Mouse (Mus musculus) common myeloid progenitor, adult 5-6 weeks (primary cell): Measurements from ENCODE around the gene Gm32742. TPM values are rescaled to one million over a fixed set of nuclear protein-coding genes. Genes with fewer than 3 reads are reported as not detected.
A peak's percentile ranks its signal among the peaks of the same experiment; 100 is the strongest.
"Not testable (repeated sequence)": the region's sequence is repeated elsewhere in the genome, so short reads cannot be mapped to it uniquely, and the experiment has no call there.

Experiments used
- ATAC-seq: replicated peaks from 2 replicates; pipeline ENCODE4 v1.8.0; 2016; ENCODE audit warnings: low read depth, mild to moderate bottlenecking, moderate TSS enrichment, inconsistent platforms; ENCODE audit not compliant: poor library complexity, severe bottlenecking
- total RNA-seq: library from RNA; stranded (forward); fragments of 200-1000, 187-1606 nt; gene quantifications from 2 replicates; pipeline ENCODE4 v1.2.3, GENCODE M21; 2017

Gene Gm32742
- total RNA-seq, 1 experiment from 2014 or later, result 0.18 TPM

DNA sequence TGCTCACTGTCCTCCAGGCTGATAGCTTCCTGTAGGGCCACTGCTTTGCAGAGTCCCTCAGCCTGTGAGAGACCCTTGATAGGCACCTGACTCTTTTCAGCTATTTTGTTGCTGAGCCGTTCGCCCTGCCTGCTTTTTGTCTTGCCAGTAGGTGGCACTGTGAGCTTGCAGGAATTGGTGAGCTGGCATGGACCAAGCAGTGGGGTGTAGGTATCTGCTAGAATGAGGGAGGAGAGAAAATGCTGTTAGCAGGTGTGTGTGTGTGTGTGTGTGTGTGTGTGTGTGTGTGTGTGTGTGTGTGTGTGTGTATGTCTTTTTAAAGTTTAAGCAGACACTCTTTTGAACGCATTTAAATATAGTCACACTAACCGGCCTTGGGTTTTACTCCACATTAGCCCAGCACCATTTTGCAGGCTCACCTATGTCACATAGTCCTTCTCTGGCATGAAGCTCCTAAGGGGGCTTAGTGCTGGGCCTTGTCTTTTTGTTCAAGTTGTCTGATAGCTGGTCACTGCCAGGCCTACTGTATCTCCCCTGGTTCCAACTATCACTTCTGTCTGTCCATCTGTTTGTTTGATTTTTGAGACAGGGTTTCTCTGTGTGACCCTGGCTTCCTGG, 3.4 kb downstream of the Gm32742 start:
- ATAC-seq, result peak; percentile 78

DNA sequence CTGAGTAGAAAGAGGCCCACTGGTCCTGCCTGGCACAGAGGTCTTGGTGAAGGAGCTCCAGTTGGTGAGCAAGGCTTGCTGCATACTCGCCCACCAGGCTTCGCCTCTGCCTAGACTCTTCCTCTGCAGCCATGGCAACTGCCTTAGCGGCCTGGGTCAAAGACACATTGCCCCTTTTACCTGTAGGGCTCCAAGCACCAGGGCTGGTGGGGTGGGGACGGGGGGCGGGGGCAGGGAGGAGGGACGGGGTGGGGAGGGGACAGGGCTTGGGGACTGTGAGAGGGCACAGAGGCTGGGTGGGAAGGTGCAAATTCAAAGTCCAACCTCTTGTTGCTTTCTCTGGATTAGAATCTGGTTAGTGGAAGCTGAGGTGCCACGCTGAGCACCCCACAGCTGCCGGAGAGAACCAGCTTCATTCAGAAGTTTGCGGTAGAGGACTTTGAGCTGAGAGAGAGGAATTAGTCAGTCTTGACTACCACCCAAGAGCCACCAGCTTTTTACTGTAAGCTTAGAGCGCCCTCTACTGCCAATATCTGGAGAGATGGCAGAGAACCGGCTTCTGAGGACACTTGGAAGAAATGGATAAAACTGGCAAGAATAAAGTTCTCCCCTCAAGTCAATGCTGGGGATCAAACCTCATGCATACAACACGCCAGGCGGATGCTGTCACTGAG, 13.1 kb downstream of the Gm32742 start:
- peak; percentile 81 for ATAC-seq

DNA sequence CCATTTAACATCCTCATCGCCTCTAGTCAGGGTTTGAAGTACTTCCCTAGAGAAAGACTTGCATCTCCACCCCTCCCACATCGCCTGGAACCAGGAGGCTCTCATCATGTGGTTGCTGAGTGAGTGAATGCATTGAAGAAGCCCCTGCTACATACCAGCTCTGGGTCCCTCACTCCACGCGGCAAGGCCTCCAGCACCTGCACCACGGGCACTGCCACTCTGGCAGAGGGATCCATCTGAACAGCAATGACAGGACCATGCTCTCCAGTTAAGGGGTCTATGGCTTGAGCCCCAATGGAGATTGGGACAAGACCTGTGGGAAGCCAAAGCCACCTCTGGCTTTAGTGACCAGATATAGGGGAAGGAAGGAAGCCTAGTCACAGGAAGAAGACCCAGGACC, 18.0 kb downstream of the Gm32742 start:
- ATAC-seq, result no peak

DNA sequence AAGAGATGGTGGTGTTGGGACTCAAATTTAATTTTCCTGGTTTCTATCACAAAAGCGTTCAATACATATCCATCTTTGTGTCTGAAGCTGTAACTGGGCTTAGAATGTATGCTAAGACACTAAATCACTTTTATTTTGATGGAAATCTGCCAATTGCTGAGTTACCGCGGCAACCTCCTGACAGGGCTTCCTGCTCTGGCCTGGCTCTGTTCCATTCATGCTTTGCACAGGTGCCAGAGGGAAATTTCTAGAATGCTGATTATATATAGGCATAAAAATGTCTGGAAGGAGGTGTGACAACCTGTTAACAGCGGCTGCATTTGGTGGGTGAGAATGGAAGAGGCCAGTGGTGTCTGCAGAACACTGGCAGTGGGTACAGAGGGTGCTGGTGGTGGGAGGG, 18.8 kb downstream of the Gm32742 start:
- ATAC-seq, result no peak

DNA sequence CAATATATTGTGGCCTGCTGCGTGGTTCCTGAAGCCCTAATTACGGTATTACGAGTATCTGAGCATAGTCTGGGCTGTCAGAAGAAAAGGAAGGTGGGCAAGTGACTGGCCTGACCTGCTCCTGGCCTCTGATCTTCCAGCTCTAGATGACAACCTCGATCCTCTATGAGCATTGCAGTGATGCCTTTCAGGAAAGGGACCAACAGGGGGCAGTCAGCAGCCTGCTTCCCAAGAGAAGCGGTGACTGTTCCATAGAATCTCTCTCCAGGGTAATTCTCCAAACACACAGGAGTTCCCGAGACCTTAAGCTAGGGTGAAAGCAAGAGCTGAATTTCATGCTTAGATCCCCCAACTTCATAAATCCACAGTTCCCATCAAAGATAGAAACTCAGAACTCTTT, 21.1 kb downstream of the Gm32742 start:
- ATAC-seq, result no peak

DNA sequence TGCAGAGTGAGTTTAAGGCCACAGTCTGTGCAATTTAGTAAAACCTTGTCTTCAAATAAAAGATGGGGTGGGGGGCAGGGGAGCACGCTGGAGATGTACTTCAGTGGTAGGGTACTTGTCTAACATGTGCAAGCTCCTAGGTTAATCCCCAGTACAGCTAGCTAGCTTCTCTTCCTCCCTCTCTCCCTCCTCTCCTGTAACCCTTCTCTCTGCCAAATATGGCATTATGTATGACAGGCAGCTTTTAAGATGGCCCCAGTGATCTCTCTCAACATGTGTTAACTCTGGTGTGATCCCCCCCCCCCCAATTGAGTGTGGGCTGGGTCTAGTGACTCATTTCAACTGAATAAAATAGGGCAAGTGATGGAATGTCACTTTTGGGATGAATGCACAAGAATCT, 21.9 kb downstream of the Gm32742 start:
- no peak for ATAC-seq

DNA sequence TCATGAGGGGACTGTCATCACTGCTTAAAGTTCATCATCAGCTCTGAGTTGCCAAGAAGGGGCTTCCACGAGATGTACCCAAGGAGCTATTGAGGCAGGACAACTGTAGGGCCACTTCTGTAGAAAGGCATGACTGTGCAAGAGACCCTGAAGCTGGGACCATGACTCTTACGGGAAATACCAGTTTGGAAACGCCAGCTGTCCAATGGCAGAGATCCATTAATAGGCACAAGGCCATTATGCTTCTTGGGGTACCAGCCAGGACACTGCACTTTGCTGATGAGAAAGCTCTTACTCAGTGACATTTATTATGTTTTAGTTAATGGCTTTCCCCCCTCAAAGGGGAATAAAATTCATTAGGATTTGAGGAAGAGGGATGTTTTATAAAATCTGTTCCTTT, 24.6 kb downstream of the Gm32742 start:
- no peak for ATAC-seq

DNA sequence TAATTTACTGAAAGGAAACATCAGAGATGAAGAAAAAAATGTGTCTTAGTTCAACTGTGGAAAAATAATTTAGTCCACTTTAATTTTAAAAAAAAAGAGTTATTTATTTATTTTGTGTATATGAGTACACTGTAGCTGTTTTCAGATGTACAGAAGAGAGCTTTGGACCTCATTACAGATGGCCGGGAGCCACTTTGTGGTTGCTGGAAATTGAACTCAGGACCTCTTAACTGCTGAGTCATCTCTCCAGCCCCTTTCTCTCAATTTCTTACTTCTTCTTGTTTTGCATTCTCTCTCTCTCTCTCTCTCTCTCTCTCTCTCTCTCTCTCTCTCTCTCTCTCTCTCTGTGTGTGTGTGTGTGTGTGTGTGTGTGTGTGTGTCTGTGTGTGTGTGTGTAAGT, 25.9 kb downstream of the Gm32742 start:
- ATAC-seq, result not testable (repeated sequence)

DNA sequence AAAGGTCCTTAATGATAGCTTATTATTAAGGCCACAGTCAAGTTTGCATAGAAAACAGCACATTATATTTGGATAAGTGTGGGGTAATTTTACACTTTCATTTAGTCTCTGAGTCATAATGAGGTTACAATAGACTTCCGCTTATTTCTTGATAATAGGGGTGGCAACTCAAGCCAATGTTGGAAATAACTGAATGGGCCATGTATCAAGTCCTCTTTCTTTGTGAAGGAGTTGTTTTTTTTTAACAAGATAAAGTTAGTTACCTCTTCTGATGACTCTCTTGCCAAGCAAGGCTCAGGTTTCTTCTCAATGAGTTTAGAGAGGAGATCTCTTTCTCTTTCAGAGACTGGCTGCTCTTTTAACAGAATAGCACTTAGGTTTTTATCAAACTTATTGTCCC, 27.0 kb downstream of the Gm32742 start:
- no peak for ATAC-seq

DNA sequence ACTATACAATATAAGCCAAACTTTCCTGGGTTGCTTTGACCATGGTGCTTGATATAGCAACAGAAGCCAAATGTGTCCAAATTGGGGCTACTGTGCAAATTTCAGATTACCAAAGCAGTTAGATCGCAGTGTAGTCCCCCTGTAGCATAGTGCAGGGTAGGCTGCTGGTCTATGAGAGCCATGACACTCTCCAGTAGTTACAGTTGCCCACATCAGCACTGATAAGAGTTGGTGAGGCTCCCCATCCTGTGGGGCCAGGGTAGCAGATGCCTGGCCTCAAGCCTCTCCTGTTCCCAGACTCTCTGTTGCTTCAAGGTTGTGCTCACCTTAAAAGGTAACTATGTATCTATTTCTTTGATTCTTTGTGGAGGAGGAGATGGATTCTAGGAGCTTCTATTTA, 27.5 kb downstream of the Gm32742 start:
- no peak for ATAC-seq

DNA sequence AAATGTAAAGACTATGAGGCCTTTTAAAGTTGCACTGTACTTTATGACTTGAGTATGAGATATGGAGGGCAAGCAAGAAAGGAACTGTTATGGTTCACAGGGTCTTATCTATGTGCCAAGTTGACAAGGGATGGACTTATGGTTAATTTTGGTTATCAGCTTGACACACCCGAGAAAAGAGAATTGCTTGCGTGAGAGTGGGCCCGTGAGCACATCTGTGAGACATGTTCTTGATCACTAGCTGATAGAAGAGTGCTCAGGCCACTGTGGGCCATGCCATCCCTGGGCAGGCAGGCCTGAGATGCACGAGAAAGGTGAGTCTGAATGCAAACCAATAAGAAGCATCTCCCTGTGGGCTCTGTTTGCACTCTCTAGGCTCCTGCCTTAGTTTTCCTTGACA, 27.9 kb downstream of the Gm32742 start:
- ATAC-seq, result no peak

DNA sequence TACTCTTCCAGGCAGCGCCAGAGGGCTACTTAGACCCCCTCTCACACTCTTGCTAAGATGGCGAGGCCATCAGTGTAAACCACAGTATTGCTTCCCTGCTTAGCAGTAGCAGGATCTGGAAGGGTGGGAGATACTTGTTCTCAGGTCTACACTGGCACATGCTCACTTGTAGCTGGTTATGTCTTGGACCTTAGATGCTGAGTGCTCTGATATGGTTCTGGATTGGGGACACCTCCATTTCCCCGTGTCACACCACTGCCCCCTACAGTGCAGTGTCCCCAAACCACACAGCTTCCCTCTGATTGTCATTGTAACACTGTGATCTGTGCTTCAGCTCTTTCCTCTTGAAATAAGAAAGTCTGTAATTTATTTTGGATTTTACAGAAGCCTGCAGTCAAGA, 28.3 kb downstream of the Gm32742 start:
- peak; percentile 84 for ATAC-seq

DNA sequence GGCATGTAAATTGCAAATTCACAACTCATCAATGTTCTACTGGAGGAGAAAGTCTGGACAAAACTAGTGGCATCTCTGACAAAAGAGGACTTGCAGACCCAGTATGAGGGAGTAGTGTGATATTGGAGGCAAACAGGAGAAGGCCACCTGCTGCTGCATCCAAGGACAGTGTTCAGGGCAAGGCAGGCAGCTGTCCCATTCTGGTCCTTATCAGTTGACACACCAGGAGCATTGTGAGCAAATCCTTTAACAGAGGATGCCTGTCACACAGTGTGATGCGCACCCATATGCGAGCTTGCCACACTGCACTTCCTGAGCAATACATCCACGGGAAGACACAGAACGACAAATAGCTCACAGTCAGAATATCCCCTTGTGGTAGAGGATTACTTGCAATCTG, 50.5 kb downstream of the Gm32742 start:
- no peak for ATAC-seq

DNA sequence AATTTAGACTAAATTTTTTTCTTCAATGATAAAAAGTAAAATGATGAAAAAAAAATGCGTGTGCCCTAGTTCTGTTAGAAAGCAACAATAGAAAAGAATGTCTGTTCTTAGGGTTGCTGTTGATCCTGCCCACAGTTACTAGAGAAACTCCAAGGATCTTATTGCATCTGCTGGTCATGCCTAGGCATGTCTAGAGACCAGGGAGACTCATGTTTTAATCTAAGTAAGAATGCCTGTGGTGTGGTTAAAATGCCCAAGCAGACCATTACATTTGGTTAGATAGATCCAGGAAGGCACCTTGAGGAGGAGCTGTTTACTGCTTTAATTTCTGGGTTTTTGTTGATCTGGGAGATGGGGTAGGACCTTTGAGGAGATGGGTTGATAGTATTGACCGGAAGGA, 59.6 kb downstream of the Gm32742 start:
- no peak for ATAC-seq

DNA sequence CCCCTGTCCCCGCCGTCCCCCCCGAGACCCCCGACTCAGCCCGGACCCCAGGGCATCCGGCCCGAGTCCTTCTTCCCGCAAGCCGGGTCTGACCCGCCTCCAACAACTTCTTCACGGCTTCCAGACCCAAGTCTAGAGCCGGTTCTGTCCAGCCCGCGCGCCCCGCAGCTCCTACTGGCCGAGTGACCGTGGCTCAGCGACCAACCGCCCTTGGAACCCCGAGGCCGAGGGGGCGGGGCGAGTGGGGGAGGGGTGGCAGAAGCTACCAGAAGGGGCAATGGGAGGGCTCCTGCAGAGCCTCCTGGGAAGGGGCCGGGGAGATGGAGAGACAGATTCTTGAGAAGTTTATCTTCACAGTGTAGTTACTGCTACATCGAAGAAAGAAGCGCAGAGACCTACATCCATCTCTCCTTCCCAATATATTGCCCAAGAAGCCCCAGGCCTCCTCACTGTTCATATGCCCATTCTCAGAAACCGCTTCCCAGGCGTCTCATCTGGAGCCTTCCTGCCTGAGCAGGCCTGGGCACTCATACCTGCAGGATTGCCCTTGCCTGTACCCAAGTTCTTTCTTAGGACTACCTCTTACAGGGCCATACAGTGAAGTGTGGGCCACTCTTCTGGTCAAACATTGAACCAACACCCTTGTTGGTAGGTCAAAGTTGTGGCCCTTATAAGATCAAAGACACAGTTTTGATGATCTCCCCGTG, 61.4 kb downstream of the Gm32742 start:
- ATAC-seq, result no peak

DNA sequence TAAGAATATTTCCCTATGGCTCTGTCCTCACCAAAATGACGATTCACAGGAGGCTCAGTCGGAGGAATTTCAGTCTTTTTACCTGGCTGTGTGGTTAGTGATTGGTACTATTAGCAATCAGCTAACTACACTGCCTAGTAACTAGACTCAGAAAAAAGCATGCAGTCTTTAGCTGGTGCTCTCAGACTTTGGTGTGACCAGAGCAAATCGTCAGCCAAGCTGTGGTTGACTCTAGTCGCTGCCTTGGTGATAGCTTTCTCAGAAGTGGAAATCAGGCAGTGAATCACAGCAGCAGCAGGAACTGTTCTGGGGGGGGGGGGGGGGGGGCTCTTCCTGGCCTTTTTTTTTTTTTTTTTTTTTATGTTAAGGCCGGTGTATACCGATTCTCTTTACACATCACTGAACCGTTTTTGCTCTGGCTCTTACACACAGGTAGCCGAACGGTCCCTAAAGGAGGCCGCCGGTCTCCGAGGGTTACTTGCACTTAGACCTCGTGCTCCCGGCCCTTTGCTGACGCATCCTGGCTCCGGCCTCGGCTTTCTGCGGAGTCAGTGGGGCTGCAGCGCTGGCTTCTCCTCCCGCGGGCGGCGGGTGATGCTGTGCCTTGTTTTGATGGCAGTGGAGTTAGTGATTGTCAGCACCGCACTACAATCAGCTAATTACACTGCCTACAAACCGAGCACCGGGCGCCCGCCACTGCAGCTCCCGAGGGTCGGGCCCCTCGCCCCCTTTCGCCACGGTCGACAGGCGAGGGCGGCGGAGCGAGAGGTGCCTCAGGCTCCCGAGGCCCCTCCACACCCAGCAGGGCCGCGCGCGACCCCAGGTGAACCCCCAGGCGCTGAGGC, 62.1 kb downstream of the Gm32742 start:
- peak; percentile 48; the same call in 1 of the 2 replicates for ATAC-seq

DNA sequence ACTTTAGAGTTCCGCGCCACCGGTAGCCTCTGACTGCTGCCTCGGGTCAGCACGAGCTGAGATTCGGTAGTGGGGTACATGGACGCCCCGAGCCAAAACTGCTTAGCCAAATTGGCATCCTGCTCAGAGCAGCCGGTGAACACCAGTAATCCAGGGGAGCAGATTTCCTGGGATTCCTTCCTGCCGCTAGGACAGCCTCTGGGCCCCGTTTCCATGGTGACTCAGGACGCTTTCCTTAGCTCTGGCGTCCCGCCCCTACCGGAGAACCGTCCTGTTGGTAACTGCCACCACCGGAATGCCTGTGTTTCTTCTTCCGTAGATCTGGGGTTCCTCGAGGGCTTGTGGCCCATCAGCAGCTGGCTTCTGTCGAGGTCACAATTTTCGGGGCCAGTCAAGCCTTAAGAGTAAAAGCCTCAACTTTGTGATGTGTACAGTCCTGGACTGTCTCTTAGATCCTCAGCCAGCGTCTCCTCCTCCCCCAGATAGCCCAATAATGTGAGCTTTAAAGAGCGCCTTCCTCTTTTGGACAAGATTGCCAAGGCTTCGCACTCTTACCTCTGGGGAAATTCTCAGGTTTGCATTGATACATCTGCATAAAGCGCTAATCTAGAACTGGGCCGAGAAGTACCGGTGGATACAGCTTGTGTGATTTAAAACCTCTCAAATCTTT, 63.4 kb downstream of the Gm32742 start, which contains the start of gene 4833427G06Rik:
Gene 4833427G06Rik (minus strand): TSS at position 323 of the 670 bp plus-strand sequence.
- peak; percentile 65 for ATAC-seq

DNA sequence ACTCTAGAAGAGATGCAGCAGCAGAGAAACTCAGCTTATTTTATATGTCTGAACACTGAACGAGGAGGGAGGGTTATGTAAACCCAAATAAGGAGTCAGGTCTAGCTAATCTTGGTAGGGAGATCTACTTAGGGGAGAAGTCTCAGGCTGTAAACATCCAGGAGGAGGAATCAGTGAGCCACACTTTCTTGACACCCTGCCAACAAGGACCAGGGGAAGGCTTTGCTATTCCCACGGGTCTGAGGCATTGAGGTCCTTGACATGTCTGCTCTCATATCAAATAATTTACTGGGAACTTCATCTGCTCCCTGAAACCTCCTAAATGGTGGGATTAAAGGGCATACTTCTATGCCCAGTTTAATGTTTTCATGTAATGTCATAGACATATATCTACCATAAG, 69.0 kb downstream of the Gm32742 start:
- ATAC-seq, result no peak

DNA sequence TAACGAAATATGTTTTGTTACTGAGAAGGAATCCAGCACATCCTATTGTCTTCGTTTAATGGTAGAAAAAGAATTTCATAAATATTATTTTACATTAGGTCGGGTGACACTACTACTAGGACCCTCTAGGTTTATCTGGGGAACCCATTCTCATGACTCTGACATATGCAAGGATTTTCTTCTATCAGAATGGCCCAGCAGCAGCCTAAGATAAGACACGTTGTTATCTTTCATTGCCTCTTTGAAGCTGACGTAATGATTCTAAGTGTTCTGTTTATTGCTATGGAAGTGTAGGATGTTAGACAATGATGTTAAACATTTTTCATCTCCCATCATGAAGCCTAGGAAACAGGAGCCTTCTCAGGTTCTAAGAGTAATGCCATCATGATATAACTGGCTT, 71.6 kb downstream of the Gm32742 start:
- ATAC-seq, result no peak

DNA sequence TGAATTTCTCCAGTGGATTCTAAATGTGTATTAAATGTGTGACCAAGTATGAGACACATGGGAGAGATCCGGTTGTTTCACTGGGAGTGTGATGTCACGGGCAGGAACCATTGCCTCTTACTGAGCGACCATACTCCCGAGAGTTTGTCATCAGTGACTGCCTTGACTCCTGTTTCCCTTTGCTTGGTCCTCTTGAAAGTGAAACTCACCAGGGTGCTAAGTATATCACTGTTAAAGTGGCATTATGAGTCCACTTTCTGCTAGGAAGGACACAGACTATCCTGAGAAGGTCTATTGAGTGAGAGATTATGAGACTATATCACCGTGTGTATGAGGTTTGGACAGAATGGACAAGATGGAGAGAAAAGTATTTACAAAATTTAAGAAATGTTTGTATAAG, 83.7 kb downstream of the Gm32742 start:
- ATAC-seq, result no peak
